In the genomic region with DNA sequence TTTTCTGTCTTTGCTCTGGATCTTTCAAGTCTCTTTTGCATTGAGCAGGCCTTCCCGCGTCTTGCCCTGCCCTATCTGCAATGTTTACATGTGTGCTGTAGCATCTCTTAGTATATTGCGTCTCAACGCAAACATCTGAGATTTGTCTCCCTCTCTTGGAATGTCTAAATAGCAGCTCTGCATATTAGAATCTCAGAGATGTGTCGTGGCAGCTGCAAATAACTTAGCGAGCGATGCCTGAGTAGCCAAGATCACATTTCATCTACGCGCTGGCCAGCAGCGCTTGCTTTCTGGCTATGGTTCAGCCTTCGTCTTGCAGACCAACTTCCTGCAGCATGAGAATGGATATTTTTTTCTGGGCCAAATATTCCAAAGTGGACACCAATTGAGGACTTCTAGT, we compare ENCODE assay signal across 10 mouse cellular contexts.
A peak's percentile ranks its signal among the peaks of the same experiment; 100 is the strongest.
DNase-seq lines count a peak whose midpoint lies in the region; ATAC-seq lines count a peak whose summit lies in the region.
"Had no signal": no experiment of that assay in that cellular context is flagged by ENCODE, and none has a peak within 500 bp of the region (broad histone marks: within the 10 kb centered on the region; RNA-seq: fewer than 3 reads in every experiment).

No protein-coding gene starts in this region.

- H3K9ac ChIP-seq in embryonic facial prominence, embryonic 11.5 days (replicated peaks; ENCODE audit: low read length) = no peak overlapping the region
- no peak overlapping the region for H3K9ac ChIP-seq in lung, embryonic 16.5 days (ENCODE audit: low read length)
- H3K9ac ChIP-seq: liver, embryonic 15.5 days had no signal

- ATAC-seq in embryonic facial prominence, embryonic 11.5 days (replicated peaks; ENCODE audit: insufficient number of reproducible peaks, low FRiP score, low TSS enrichment, low read depth) = no peak
- peak; percentile 87 for ATAC-seq in lung, embryonic 16.5 days (ENCODE audit: low read depth)

- 55% methylated on average over 11 of the region's 11 CpGs for WGBS in embryonic facial prominence, embryonic 11.5 days
- WGBS in lung, embryonic 16.5 days = 37% methylated on average over 11 of the region's 11 CpGs

- no peak overlapping the region for H3K27ac ChIP-seq in embryonic facial prominence, embryonic 11.5 days (replicated peaks; ENCODE audit: low read depth, low read length)
- peak overlapping the region; percentile 65 for H3K27ac ChIP-seq in lung, embryonic 16.5 days (ENCODE audit: low read length)
- H3K27ac ChIP-seq: liver, embryonic 15.5 days had no signal

- H3K4me2 ChIP-seq in embryonic facial prominence, embryonic 11.5 days (ENCODE audit: low read depth, low read length) = no peak overlapping the region
- H3K4me2 ChIP-seq in lung, embryonic 16.5 days (ENCODE audit: low read depth, low read length) = no peak overlapping the region
- H3K4me2 ChIP-seq: liver, embryonic 15.5 days had no signal

- no peaks in the 10 kb centered on the region for H3K36me3 ChIP-seq in embryonic facial prominence, embryonic 11.5 days (replicated peaks; ENCODE audit: control insufficient read depth, insufficient read depth, low read depth, low read length)
- no peaks in the 10 kb centered on the region for H3K36me3 ChIP-seq in lung, embryonic 16.5 days (ENCODE audit: control insufficient read depth, insufficient read depth, low read length)
- H3K36me3 ChIP-seq: liver, embryonic 15.5 days had no signal

- no peaks in the 10 kb centered on the region for H3K27me3 ChIP-seq in embryonic facial prominence, embryonic 11.5 days (ENCODE audit: control insufficient read depth, insufficient read depth, low read length)
- no peaks in the 10 kb centered on the region for H3K27me3 ChIP-seq in lung, embryonic 16.5 days (ENCODE audit: control insufficient read depth, insufficient read depth, low read depth, low read length)
- H3K27me3 ChIP-seq: liver, embryonic 15.5 days had no signal

- no peak overlapping the region for H3K4me3 ChIP-seq in embryonic facial prominence, embryonic 11.5 days (ENCODE audit: low read depth, low read length)
- no peak overlapping the region for H3K4me3 ChIP-seq in lung, embryonic 16.5 days (ENCODE audit: low read length)
- H3K4me3 ChIP-seq: liver, embryonic 15.5 days had no signal

- peak; percentile 17 to 23 for DNase-seq in cerebellum, postnatal 10 days
- DNase-seq in cerebellum, postnatal 4 days (ENCODE audit: low spot score in 2 of 2) = no peak
- peak; percentile 57 for DNase-seq in embryonic facial prominence, embryonic 11.5 days (ENCODE audit: low spot score)
- DNase-seq in heart, postnatal 4 days = peak; percentile 42
- DNase-seq in cerebellum, adult 9-11 months = no peak
- DNase-seq in adipocyte (ENCODE audit: low spot score) = no peak
- DNase-seq in ovary, postnatal 14 days (ENCODE audit: low spot score) = no peak
- DNase-seq: right cerebral cortex, adult 18-20 months had no signal

- no peaks in the 10 kb centered on the region for H3K4me1 ChIP-seq in embryonic facial prominence, embryonic 11.5 days (ENCODE audit: control insufficient read depth, insufficient read depth, low read length)
- peaks cover 6% of the 10 kb centered on the region; the same call in 1 of the 2 replicates for H3K4me1 ChIP-seq in lung, embryonic 16.5 days (replicated peaks; ENCODE audit: control insufficient read depth, insufficient read depth, low read length)
- H3K4me1 ChIP-seq: liver, embryonic 15.5 days had no signal

- H3K9me3 ChIP-seq in embryonic facial prominence, embryonic 11.5 days (replicated peaks; ENCODE audit: control insufficient read depth, low read length) = no peaks in the 10 kb centered on the region
- H3K9me3 ChIP-seq in lung, embryonic 16.5 days (ENCODE audit: control insufficient read depth, low read length) = no peaks in the 10 kb centered on the region
- H3K9me3 ChIP-seq: liver, embryonic 15.5 days had no signal

Comparison
In these comparisons a context has a peak if more than half of its experiments do, and no peak if none do; other contexts are left out.
1. DNase-seq: peak in cerebellum, postnatal 10 days (2 of 2), embryonic facial prominence, embryonic 11.5 days (single experiment) and heart, postnatal 4 days (single experiment); none in cerebellum, postnatal 4 days (0 of 2), cerebellum, adult 9-11 months (single experiment), adipocyte (single experiment) and ovary, postnatal 14 days (single experiment).